Mouse (Mus musculus): Measurements from ENCODE around the gene Coasy.
A peak's percentile ranks its signal among the peaks of the same experiment; 100 is the strongest.

The Coasy gene

DNA sequence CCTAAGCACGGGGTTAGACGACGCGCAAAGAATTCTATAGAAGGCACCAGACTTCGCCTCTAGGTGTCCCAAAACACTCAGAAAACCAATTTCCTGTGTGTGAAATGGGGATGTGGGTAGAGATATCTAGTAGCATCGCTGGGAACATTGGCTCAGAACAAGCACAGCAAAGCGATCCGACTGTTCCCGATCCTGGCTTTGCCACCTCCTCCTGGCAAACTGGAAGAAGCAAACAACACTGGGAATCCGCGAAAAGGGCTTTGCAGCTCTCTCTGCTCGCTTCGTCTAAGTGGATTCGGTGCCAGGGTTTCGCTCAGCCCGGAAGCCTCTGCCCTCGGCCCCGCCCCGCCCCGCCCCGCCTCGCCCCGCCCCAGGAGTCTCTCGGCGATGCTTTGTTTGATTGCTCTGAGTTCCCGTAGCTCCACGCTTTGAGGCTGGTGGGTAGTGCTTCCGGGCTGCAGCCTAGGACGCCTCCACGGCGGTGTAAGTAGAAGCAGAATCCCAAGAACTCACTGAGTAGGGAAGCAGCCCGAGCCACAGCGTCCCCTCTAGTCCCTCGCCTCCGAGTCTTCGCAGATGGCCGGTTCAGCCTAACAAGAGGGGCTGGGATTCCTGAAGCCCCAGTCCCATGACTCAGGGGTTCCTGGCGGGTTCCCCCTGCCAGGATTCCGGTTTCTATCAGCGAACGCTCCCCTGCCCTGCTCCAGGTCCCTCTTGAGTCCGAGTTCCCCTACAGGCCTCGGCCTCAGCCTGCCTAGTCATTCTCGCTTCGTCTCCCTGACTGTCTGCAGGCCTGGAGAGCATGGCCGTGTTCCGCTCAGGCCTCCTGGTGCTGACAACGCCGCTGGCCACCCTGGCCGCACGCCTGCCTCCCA lies at the start of gene Coasy:
Gene Coasy (plus strand): TSS at position 358 of the 875 bp plus-strand sequence.
- peak; percentile 93 for DNase-seq (ENCODE audit: low read depth, low spot score)

DNA sequence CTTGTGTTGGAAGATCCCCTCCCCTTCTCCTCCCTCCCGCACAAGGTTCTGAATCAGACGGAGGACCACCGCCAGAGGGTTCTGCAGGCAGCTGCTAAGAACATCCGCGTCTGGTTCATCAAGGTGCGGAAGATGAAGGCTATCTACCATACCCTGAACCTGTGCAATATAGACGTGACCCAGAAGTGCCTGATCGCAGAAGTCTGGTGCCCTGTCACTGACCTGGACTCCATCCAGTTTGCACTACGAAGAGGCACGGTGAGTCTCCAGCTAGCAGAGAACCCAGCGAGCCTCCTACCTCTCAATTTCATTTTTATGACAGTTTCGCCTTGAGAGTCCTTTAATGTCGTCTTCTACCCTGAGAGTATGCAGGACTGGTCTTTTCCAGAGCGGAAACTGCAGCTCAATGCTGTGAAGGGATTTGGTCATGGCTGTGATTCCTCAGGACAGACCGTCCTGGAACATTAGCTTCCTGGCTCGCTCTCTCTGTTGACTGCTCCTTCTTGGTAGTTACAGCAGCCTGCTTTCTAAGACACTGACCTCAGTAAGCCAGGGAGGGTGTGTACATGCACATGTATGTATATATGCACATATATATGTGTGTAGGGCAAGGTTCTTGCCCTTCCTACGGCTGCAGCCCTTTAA lies 48.4 kb upstream of the Coasy start:
- no peak for DNase-seq (ENCODE audit: low read depth, low spot score)

DNA sequence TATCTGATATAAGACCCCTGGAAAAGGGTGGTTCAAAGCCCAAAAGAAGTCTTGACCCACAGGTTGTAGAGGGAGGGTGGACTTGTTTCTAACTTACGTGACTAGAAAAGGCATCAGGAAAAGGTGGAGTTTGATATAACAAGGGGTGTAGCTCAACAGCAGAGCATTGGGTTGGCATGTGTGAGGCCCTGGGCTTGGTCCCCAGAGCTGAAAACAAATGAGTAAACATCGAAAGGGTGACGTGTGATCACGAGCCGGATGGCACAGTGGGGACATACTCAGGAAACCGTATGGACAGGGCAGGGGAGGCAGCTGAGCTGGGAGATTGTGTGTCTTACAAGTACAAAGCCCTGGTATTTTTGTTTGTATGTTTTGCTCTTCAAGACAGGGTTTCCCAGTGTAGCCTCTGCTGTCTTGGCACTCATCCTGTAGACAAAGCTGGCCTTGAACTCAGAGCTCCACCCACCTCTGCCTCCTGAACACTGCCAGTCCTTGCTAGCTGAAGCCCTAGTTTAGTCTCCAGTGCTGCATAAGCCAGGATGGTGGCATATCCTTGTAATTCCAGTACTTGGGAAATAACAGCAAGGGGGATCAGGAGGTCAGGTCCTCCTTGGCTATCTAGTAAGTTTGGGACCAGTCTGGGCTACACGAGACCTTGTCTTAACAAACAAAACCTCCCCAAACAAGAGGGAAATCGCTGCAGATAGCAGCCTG lies 47.6 kb upstream of the Coasy start:
- DNase-seq (ENCODE audit: low read depth, low spot score) = no peak

DNA sequence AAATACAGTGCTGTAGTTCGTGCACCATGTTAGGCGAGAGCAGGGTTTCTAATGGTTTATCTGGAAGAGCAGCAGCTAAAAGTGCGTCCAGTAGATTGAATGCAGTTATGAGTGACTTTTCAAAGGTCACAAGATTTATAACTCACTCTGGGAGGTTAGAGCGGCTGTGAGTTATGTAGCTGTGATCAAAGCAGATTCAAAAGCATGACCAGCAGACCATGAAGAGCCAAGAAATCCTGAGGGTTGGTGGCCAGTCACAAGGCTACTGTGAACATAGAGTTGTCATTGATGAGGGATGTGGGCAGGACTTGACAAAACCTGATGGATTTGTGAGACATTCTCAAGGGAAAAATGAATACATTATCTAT lies 47.1 kb upstream of the Coasy start:
- DNase-seq (ENCODE audit: low read depth, low spot score) = no peak

DNA sequence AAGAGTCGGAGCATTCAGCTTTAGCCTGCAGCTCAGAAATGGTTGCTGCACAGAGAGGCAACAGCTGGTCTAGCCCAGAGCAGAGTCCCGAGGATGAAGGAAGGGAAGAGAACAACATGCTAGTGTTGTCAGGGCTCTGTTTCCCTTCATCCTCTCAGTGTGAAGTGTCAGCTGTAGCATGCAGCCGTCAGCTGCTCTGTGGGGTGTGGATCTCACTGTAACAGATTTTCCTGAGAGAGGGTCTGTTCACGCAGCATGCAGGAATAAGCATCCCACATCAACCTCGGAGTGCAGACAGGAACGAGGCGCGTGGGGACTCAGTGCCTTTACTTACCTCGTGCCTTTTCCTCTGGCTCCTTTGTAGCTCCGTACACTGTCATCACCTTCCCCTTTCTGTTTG lies 44.6 kb upstream of the Coasy start:
- DNase-seq (ENCODE audit: low read depth, low spot score) = no peak

DNA sequence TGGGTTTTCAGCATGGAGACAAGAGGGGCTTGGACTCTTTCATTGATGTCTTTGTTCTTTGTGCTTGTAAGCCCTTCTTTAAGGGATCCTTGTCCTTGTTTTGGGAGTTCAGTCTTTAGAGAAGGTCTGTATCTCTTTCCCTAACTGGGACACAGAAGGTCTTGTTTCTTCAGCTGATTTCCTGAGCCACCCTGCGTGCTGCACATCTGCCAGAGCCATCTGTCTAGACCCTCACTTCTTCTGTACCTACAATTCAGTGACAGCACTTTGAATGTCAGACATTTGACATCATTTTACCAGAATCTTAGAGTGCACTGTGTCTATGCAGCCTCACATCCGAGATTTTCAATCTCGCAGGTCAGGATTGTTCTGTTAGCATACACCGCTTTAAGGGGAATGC lies 36.5 kb upstream of the Coasy start:
- DNase-seq (ENCODE audit: low read depth, low spot score) = no peak

DNA sequence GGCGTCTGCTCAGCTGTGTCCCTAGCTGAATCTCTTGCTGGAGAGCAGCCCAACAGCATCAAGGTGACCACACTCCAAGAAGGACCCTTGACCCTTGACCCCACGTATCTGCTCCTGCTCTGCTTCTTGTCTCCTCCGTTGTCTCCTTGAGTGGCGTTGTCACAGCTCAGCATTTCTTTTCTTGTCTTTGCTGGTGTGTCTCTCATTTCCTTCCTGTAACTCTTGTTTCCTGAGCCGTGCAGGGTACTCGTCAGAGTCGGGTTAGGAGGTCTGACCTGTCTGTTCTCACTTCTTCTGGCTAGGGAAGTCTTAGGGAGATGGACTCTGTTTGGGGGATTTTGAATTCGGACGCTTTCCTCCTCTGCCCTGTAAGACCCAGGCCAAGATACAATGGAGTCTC lies 35.9 kb upstream of the Coasy start:
- DNase-seq (ENCODE audit: low read depth, low spot score) = no peak

DNA sequence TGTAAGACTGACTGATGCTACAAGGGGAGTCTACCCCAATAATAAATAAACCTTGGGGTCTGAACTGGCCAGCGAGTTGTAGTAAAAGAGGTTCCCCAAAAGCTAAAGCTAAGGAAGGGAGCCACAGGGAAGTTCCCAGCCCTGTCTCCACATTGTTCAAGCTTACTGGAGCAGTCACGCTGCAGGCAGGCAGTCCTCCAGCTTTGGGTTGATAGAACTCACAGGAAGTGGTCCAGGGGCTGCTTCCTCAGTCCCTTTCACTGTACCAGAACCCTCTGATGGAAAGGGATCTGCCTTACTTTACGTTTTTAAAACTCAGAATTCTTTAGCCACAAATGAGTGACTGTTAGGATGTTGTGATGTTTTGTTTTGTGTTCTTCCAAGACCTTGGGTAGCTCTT lies 34.9 kb upstream of the Coasy start:
- no peak for DNase-seq (ENCODE audit: low read depth, low spot score)

DNA sequence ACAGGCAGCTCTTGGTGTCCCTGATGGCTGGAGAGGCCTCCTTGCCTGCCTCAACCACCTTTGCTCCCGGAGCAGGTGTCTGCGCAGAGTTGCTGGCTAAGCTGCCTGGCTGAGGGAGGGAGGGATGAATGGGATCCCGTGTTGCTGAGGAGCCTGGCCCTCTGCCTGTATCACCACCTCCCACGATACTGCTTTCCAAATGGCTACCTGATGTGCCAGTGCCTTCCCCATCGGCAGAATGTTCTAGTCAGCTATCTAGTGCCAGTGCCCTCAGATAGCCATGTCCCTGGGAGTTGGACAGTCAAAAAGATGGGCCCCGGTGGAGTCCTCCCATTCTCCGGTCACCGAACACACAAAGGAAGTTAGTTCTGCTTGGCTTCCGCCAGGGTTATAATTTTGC lies 32.0 kb upstream of the Coasy start:
- no peak for DNase-seq (ENCODE audit: low read depth, low spot score)

DNA sequence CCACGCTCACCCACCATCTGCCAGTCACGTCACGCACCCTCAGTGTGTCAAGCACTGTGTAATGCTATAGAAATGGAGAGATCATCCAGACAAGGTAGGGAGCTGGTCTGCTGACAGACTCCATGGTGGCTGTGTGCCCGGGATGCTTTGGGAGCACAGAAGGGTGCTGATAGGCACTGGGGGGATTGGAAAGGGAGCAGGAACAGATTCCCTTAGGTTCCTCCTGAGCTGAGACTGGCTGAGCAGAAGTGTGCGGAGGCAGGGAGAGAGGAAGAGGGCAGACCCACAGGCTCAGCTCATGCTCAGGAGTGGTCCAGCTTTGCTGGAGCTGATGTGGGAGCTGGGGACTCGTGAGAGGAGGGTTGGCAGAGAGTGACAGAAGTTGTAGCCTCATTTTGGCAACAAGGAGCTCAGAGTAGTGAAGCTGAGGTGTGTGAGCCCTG lies 31.3 kb upstream of the Coasy start:
- no peak for DNase-seq (ENCODE audit: low read depth, low spot score)

DNA sequence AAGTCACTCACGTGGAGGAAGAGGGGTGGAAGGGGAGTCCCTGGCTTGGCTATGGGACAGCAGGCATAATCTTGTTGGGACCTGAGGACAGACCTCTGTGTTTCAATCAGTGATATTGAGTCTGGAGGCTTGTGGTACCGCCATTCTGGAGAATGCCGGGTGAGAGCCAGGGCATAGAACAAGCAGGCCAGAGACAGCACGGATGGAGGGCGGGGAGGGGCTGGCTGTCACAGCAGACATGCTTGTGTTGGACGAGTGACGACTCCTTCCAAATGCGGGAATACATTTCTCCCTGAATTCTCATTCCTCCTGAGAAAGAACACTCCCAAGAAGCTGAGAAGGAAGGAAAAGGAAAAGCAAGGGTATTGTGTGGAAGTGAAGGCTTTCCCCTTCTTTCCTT lies 30.7 kb upstream of the Coasy start:
- no peak for DNase-seq (ENCODE audit: low read depth, low spot score)

DNA sequence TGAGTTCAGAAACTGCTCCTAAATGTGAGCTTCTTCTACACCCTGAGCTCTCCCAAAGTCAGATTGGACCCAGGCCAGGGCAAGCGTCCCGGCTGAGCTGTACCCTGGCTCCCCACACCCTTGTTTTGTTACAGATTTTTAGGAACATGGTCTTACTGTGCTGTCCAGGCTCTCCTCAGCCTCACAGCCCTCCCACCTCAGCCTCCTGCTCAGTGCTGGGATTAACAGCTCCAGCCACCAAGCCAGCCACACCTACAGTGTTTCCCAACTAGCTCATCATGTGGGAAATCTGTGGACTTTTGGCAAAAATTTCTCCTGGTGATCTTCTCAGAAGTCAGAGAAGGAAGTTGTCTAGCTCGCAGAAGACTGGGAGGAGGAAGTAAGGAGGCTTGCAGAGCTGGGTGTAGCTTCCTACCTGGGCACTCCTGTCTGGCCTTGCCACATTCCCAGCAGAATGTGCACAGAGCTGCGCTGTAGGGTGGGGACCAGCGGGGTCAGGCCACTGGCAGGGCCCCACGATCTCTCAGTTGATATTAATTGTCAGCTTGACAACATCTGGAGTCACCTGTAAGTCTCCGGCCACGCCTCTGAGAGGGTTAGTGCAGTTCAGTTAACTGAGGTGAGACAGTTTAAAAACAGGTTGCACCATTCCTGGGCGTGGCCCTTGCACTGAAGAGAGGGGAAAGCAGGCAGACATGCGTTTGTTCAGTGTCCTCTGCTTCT lies 29.5 kb upstream of the Coasy start:
- no peak for DNase-seq (ENCODE audit: low read depth, low spot score)

DNA sequence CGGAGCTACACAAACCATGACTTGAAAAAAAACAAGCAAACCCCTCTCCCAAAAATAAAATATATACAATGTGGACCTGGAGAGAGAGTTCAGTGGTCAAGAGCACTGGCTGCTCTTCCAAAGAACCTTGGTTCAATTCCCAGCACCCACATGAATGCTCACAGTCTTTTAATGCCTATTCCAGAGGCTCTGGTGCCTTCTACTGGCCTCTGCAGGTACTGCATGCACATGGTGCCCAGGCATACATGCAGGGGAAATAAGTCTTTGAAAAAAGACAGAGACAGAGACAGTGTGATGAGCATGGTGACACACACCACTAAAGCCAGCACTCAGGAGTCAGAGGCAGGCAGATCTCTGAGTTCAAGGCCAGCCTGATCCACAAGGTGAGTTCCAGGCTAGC lies 28.4 kb upstream of the Coasy start:
- peak; percentile 71 for DNase-seq (ENCODE audit: low read depth, low spot score)

DNA sequence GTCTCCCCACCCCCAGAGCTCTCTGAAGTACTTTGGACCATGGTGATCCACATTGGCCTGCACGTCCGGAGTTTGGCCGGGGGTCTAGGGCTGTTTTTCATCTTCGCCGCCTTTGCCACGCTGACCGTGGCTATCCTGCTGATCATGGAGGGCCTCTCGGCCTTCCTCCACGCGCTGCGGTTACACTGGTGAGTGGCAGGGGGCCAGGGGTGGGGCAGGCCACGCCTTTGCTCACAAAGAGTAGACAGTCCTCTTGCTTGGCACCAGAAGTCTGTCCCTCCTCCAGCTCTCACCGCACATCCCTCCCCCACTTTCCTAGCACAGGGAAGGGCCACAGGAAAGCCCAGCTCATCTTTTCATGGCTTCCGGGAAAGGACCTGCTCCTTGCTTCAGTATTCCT lies 26.9 kb upstream of the Coasy start:
- DNase-seq (ENCODE audit: low read depth, low spot score) = no peak

DNA sequence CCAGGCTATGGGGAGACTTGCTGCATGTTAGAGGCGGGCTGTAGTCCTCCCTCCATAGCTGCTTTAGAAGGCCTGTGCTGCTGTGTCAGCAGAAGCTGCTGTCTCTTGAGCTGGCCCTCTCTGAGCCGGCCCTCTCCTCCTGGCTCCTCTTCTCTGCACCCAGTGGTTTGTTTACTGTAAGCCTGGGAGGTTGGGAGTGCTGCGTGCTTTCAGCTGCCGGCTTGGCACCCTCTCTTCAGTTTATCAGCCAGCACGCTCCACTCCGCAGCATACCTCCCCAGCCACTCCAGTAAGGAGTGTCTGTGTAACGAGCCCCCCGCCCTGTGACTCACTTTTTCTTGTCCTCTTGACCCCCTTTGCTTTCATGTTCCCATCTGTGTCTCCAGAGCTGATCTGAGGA lies 25.5 kb upstream of the Coasy start:
- DNase-seq (ENCODE audit: low read depth, low spot score) = no peak

DNA sequence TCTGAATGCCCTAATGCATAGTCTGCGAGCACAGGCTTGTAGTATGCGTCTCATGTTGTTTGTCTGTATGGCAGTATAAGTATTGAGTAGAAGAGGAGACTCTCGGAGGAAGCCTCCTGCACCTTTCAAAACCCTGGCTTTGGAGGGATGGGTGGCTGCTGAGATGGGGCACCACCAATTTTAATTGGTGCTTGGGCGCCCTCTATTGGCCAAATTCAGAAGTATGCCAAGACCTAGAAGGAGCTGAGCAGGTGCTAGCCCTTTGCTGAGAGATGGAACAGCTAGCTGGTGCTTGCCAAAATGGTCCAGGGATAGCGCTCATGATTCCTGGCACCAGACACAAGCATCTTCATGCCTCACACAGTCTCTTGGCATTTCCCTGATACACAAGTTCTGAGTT lies 24.5 kb upstream of the Coasy start:
- peak; percentile 70 for DNase-seq (ENCODE audit: low read depth, low spot score)

DNA sequence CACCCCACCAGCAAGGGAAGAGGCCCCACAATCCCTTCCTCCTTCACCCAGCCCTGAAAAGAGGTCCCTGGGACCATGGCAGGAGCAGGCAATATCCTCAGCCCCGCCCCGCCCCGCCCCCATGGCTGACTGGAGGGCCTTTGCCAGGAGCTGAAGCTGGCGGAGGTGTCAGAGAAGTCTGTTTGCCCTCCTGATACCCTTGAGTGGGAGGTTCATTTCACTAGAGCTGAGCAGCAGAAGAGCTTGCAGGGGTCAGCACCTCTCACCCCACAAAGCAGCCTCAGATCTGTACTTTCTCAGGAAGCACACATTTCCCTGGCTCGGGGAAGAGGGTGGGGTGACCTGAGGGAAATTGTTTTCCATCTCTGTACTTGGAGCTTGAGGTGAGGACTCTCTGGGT lies 23.6 kb upstream of the Coasy start:
- peak; percentile 41 for DNase-seq (ENCODE audit: low read depth, low spot score)

DNA sequence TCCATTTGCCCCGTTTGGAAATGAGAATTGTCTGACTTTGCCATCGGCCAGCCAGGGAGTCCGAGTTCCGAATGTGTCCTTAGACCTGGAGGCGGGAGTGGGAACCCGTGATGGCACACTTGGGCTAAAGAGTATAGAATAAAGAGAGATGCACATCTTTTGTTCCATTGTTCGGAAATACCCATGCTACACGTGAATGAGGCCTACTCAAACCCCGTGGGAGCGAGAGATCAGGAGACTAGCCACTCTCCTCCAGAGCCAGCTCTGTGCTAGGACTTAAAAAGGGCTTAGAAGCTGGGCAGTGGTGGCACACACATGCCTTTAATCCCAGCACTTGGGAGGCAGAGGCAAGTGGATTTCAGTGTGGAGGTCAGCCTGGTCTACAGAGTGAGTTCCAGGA lies 22.9 kb upstream of the Coasy start:
- no peak for DNase-seq (ENCODE audit: low read depth, low spot score)

DNA sequence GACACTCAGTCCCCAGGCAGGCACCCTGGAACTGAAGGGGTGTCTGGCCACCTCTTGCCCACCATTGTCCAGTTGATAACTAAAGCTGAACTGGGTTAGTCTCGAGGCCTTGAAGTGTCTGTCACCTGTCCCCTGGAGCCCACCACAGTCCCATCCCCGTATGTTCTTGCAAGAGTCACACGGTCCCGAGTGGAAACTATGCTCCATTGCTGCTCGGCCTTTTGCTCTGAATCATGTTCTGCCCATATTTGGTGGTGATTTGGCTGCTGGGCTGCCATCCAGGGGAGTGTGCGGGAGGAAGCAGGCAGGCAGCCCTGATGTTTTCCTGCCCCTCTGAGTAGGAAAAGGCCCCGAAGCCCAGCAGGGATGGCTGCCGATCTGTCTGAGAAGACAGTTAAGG lies 22.2 kb upstream of the Coasy start:
- DNase-seq (ENCODE audit: low read depth, low spot score) = no peak

DNA sequence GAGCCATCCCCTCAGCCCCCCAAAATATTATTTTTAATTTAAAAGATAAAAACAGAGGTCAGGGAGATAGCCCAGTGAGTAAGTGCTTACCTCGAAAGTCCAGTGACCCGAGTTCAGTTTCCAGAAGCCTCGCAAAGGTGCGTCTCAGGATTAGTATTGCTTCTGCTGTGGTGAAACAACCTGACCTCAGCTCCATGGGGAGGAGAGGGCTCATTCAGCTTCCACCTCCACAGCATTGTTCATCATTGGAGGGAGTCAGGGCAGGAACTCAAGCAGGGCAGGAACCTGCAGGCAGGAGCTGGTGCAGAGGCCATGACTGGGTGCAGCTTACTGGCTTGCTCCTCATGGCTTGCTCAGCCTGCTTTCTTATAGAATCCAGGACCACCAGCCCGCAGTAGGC lies 21.3 kb upstream of the Coasy start:
- no peak for DNase-seq (ENCODE audit: low read depth, low spot score)

DNA sequence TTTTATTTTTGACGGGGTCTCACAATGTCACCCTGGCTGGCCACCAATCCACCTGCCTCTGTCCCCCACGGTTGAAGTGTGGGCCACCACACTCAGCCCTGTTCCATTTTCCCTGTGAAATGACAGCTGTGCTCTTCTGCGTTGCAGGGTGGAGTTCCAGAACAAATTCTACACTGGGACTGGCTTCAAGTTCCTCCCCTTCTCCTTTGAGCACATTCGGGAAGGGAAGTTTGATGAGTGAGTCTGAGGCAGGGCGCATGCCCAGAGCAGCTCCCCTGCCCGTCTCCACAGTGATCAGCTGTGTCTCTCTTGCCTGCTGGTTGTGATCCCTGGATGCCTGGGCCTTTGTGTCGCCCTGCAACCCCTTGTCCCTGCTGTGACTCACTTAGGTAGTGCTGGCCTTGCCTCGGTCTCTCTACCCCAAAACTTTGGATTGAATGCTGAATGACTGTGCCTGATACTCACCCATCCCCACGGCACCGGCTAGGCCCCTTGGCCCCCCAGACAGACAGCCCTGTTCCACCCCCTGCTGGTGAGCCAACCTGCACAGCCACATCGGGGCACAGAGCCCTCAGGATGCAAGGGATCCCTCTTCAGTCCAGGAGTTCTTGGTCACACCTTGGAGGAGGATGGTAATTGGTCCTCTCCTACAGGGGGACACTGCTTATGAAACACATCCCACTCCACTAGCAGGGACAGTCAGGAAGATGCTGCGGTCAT lies 20.0 kb upstream of the Coasy start:
- DNase-seq (ENCODE audit: low read depth, low spot score) = peak; percentile 2

Data from ES-CJ7 (cell line).